Mouse (Mus musculus): ENCODE measurements around the gene Ropn1. TPM values are rescaled to one million over a fixed set of nuclear protein-coding genes. Genes with fewer than 3 reads are reported as not detected.

Gene Ropn1
- not detected for polyA plus RNA-seq (2017; shearing (Covaris generic))

DNA sequence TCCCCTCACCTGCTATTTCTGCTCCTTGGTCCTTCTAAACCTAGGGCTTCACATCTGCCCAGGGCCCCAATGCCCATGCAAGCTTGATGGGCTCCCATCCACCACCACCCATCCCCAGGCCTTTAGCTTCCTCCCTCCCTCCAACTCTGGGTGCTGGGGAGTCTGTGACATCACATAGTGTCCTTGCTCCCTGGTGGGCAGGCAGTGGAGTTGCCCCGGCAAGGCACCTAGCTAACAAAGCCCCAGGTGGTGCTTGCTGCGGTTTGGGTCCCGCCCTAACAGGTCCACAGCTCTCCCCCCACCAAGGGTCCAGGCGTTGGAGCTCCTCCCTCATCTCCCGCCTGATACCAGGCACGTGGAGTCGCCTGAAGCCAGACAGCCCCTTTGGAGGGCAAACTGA is at the start of gene Ropn1:
Gene Ropn1, plus strand, starts transcription at position 301 of the 400 bp plus-strand sequence.

GRCm38 (mm10) chr16:34690334-34691144 is 40.8 kb downstream of the Ropn1 start, which contains the start of gene Ccdc14:
TSS of gene Ccdc14 (plus strand) at chr16:34690616.

Other genes starting within 250 kb of the Ropn1 start
- 0.15 TPM for gene Kalrn, start 76.4 kb upstream of the Ropn1 start, polyA plus RNA-seq (2017; shearing (Covaris generic))
- 2.1 TPM for gene Ccdc14, start 40.7 kb downstream of the Ropn1 start, polyA plus RNA-seq (2017; shearing (Covaris generic))
- gene Mylk, start 95.3 kb downstream of the Ropn1 start, polyA plus RNA-seq (2017; shearing (Covaris generic)) = not detected

All from naive thymus-derived CD4-positive, alpha-beta T cell, adult 5 months (primary cell).